Mouse (Mus musculus): Measurements from ENCODE around the gene Myh3. TPM values are rescaled to one million over a fixed set of nuclear protein-coding genes. Genes with fewer than 3 reads are reported as not detected.

Gene Myh3
- polyA plus RNA-seq, 1 experiment, result not detected

DNA sequence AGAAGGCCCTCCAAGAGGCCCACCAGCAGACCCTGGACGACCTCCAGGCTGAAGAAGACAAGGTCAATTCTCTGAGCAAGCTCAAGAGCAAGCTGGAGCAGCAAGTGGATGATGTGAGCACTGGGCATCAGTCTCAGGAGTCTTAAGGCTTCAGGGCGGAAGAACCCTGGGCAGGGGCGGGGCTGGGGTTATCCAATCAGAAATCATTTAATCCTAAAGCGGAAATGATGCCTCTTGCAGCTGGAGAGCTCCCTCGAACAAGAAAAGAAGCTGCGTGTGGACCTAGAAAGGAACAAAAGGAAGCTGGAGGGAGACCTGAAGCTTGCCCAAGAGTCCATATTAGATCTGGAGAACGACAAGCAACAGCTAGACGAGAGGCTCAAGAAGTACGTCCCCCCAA lies 15.1 kb downstream of the Myh3 start:
- TF ChIP-seq POLR2A (IDR thresholded peaks at IDR 0.05; ENCODE audit: low read depth, low read length) (no peak), CTCF (IDR thresholded peaks at IDR 0.05; ENCODE audit: extremely low read depth, insufficient read depth, insufficient read length, insufficient replicate concordance) (no peak)
- Histone ChIP-seq H3K4me3 (ENCODE audit: extremely low read depth, insufficient read depth, insufficient read length) (no peak overlapping the region), H3K36me3 (ENCODE audit: control insufficient read depth, insufficient read depth, low read length) (no peaks in the 10 kb centered on the region), H3K27ac (ENCODE audit: insufficient read depth, low read length) (no peak overlapping the region), H3K27me3 (ENCODE audit: control insufficient read depth, insufficient read depth, low read length) (no peaks in the 10 kb centered on the region), H3K4me1 (ENCODE audit: control insufficient read depth, insufficient read depth, insufficient read length) (no peaks in the 10 kb centered on the region)
- 74% methylated on average over 9 of the region's 9 CpGs for WGBS
- DNase-seq (ENCODE audit: low read depth in 1 of 2, low spot score in 2 of 2), result no peak

DNA sequence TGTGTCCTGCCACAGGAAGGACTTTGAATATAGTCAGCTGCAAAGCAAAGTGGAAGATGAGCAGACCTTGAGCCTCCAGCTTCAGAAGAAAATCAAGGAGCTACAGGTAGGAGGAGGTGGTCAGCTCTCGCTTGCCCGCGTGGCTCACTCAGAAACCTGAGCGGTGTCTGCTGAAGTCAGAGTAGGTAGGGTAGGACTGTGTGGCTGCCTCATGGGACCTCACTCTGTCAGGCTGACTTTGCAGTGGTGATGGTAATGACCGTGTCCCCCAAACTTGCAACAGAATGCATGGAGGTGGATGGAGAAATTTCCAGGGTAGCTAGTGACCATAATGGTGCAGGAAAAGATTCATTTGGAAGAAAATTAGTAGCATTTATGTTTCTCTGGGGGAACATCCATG lies 15.6 kb downstream of the Myh3 start:
- H3K4me3 ChIP-seq (ENCODE audit: extremely low read depth, insufficient read depth, insufficient read length), result no peak overlapping the region
- 96% methylated on average over 5 of the region's 5 CpGs for WGBS
- H3K27ac ChIP-seq (ENCODE audit: insufficient read depth, low read length), result no peak overlapping the region
- no peaks in the 10 kb centered on the region for H3K36me3 ChIP-seq (ENCODE audit: control insufficient read depth, insufficient read depth, low read length)
- H3K27me3 ChIP-seq (ENCODE audit: control insufficient read depth, insufficient read depth, low read length), result no peaks in the 10 kb centered on the region
- no peak for TF ChIP-seq CTCF (IDR thresholded peaks at IDR 0.05; ENCODE audit: extremely low read depth, insufficient read depth, insufficient read length, insufficient replicate concordance)
- TF ChIP-seq POLR2A (IDR thresholded peaks at IDR 0.05; ENCODE audit: low read depth, low read length), result no peak
- no peaks in the 10 kb centered on the region for H3K4me1 ChIP-seq (ENCODE audit: control insufficient read depth, insufficient read depth, insufficient read length)
- DNase-seq (ENCODE audit: low read depth in 1 of 2, low spot score in 2 of 2), result no peak

DNA sequence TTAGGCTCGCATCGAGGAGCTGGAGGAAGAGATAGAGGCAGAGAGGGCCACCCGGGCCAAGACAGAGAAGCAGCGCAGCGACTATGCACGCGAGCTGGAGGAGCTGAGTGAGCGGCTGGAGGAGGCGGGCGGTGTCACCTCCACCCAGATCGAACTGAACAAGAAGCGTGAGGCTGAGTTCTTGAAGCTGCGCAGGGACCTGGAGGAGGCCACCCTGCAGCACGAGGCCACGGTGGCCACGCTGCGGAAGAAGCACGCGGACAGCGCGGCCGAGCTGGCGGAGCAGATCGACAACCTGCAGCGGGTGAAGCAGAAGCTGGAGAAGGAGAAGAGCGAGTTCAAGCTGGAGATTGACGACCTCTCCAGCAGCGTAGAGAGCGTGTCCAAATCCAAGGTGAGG lies 16.4 kb downstream of the Myh3 start:
- no peaks in the 10 kb centered on the region for H3K4me1 ChIP-seq (ENCODE audit: control insufficient read depth, insufficient read depth, insufficient read length)
- H3K4me3 ChIP-seq (ENCODE audit: extremely low read depth, insufficient read depth, insufficient read length), result no peak overlapping the region
- H3K27ac ChIP-seq (ENCODE audit: insufficient read depth, low read length), result no peak overlapping the region
- WGBS, result 77% methylated on average over 29 of the region's 29 CpGs
- no peaks in the 10 kb centered on the region for H3K36me3 ChIP-seq (ENCODE audit: control insufficient read depth, insufficient read depth, low read length)
- DNase-seq (ENCODE audit: low read depth in 1 of 2, low spot score in 2 of 2), result no peak
- H3K27me3 ChIP-seq (ENCODE audit: control insufficient read depth, insufficient read depth, low read length), result no peaks in the 10 kb centered on the region
- TF ChIP-seq CTCF (IDR thresholded peaks at IDR 0.05; ENCODE audit: extremely low read depth, insufficient read depth, insufficient read length, insufficient replicate concordance) (no peak), POLR2A (IDR thresholded peaks at IDR 0.05; ENCODE audit: low read depth, low read length) (no peak)

DNA sequence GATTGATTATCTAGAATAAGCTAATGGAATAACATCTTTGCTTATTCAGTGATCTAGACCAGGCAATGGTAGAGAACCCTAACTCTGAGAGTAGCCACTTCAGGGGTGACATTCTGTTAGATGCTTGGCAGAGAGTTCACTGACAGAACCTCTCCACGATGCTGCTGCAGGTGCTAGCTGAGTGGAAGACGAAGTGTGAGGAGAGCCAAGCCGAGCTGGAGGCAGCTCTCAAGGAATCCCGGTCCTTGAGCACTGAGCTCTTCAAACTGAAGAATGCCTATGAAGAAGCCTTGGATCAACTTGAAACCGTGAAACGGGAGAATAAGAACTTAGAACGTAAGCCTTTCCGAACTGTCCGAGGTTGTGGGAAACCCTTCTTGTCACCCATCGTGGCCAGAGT lies 19.6 kb downstream of the Myh3 start:
- Histone ChIP-seq H3K4me1 (ENCODE audit: control insufficient read depth, insufficient read depth, insufficient read length) (no peaks in the 10 kb centered on the region), H3K4me3 (ENCODE audit: extremely low read depth, insufficient read depth, insufficient read length) (no peak overlapping the region), H3K27me3 (ENCODE audit: control insufficient read depth, insufficient read depth, low read length) (no peaks in the 10 kb centered on the region), H3K36me3 (ENCODE audit: control insufficient read depth, insufficient read depth, low read length) (no peaks in the 10 kb centered on the region), H3K27ac (ENCODE audit: insufficient read depth, low read length) (no peak overlapping the region)
- 89% methylated on average over 10 of the region's 10 CpGs for WGBS
- no peak for DNase-seq (ENCODE audit: low read depth in 1 of 2, low spot score in 2 of 2)
- TF ChIP-seq POLR2A (IDR thresholded peaks at IDR 0.05; ENCODE audit: low read depth, low read length), result no peak
- TF ChIP-seq CTCF (IDR thresholded peaks at IDR 0.05; ENCODE audit: extremely low read depth, insufficient read depth, insufficient read length, insufficient replicate concordance), result no peak

- H3K27me3 ChIP-seq (ENCODE audit: control insufficient read depth, insufficient read depth, low read length), result no peaks in the 10 kb centered on the region
- no peak for TF ChIP-seq POLR2A (IDR thresholded peaks at IDR 0.05; ENCODE audit: low read depth, low read length)
- no peak for TF ChIP-seq CTCF (IDR thresholded peaks at IDR 0.05; ENCODE audit: extremely low read depth, insufficient read depth, insufficient read length, insufficient replicate concordance)
- WGBS, result 79% methylated on average over 11 of the region's 11 CpGs
Measured at GRCm38 (mm10) chr11:67098427-67098826, 20.3 kb downstream of the Myh3 start.

GRCm38 (mm10) chr11:67099241-67099640 lies 21.1 kb downstream of the Myh3 start:
- no peak overlapping the region for H3K4me3 ChIP-seq (ENCODE audit: extremely low read depth, insufficient read depth, insufficient read length)
- H3K27me3 ChIP-seq (ENCODE audit: control insufficient read depth, insufficient read depth, low read length), result no peaks in the 10 kb centered on the region
- TF ChIP-seq POLR2A (IDR thresholded peaks at IDR 0.05; ENCODE audit: low read depth, low read length) (no peak), CTCF (IDR thresholded peaks at IDR 0.05; ENCODE audit: extremely low read depth, insufficient read depth, insufficient read length, insufficient replicate concordance) (no peak)
- DNase-seq (ENCODE audit: low read depth in 1 of 2, low spot score in 2 of 2), result no peak
- no peak overlapping the region for H3K27ac ChIP-seq (ENCODE audit: insufficient read depth, low read length)
- H3K36me3 ChIP-seq (ENCODE audit: control insufficient read depth, insufficient read depth, low read length), result no peaks in the 10 kb centered on the region
- H3K4me1 ChIP-seq (ENCODE audit: control insufficient read depth, insufficient read depth, insufficient read length), result no peaks in the 10 kb centered on the region
- WGBS, result 93% methylated on average over 16 of the region's 16 CpGs

More at GRCm38 (mm10) chr11:67098427-67098826, 20.3 kb downstream of the Myh3 start:
- Histone ChIP-seq H3K27ac (ENCODE audit: insufficient read depth, low read length) (no peak overlapping the region), H3K4me1 (ENCODE audit: control insufficient read depth, insufficient read depth, insufficient read length) (no peaks in the 10 kb centered on the region), H3K36me3 (ENCODE audit: control insufficient read depth, insufficient read depth, low read length) (no peaks in the 10 kb centered on the region), H3K4me3 (ENCODE audit: extremely low read depth, insufficient read depth, insufficient read length) (no peak overlapping the region)
- no peak for DNase-seq (ENCODE audit: low read depth in 1 of 2, low spot score in 2 of 2)

DNA sequence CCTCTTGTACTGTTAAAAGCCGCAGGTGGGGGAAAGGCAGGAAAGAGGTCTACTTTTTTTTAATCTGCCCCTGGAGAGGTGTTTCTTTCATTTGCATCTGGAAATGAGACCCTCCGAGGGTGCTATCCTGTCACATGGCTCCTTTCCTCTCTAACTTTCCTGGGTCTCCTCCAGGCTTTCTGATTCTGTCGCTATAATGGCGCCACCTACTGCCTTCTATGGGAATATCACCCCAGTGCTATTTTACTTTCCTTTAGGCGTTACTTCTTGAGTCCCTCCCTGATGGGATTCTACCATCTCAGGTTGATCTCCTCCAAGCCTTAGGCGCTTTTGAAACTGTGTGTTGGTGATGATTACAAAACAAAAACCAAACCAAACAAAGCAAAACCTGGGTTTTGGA lies 22.1 kb downstream of the Myh3 start:
- WGBS, result 33% methylated on average over 6 of the region's 6 CpGs

More for the DNA sequence above, 22.1 kb downstream of the Myh3 start:
- no peaks in the 10 kb centered on the region for H3K36me3 ChIP-seq (ENCODE audit: control insufficient read depth, insufficient read depth, low read length)
- DNase-seq (ENCODE audit: low read depth in 1 of 2, low spot score in 2 of 2), result no peak
- no peaks in the 10 kb centered on the region for H3K4me1 ChIP-seq (ENCODE audit: control insufficient read depth, insufficient read depth, insufficient read length)
- H3K4me3 ChIP-seq (ENCODE audit: extremely low read depth, insufficient read depth, insufficient read length), result no peak overlapping the region
- TF ChIP-seq POLR2A (IDR thresholded peaks at IDR 0.05; ENCODE audit: low read depth, low read length), result no peak
- TF ChIP-seq CTCF (IDR thresholded peaks at IDR 0.05; ENCODE audit: extremely low read depth, insufficient read depth, insufficient read length, insufficient replicate concordance), result no peak
- H3K27me3 ChIP-seq (ENCODE audit: control insufficient read depth, insufficient read depth, low read length), result no peaks in the 10 kb centered on the region
- no peak overlapping the region for H3K27ac ChIP-seq (ENCODE audit: insufficient read depth, low read length)

Measured in spleen, adult 2 months (tissue).